Mouse (Mus musculus) hindbrain, embryonic 10.5 days (tissue): ENCODE measurements at regions not wholly inside any gene's neighbourhood (a gene's known extent, or its start where the extent isn't known, plus 50 kb on each side); places are given as distances from the start of the nearest gene placed in this dataset.

ENCODE experiments used
- DNase-seq: peaks from one replicate; pipeline ENCODE4 v3.0.0-alpha.2; 2017; ENCODE audit warnings: low spot score
- H3K27ac ChIP-seq: fragments of 300-500 bp; sonication (generic); 2 replicates; pipeline ENCODE4 v1.5.1; 2016; ENCODE audit warnings: mild to moderate bottlenecking, moderate library complexity
- H3K27me3 ChIP-seq: fragments of 300-500 bp; sonication (generic); 2 replicates; pipeline ENCODE4 v1.6.1; 2016; ENCODE audit warnings: mild to moderate bottlenecking; ENCODE audit not compliant: poor library complexity, insufficient read depth, severe bottlenecking
- H3K36me3 ChIP-seq: fragments of 300-500 bp; sonication (generic); 2 replicates; pipeline ENCODE4 v1.6.1; 2016; ENCODE audit warnings: mild to moderate bottlenecking, moderate library complexity
- H3K4me1 ChIP-seq: fragments of 300-500 bp; sonication (generic); replicated peaks from 2 replicates; pipeline ENCODE4 v1.6.1; 2016; ENCODE audit warnings: mild to moderate bottlenecking
- H3K4me3 ChIP-seq: fragments of 300-500 bp; sonication (generic); 2 replicates; pipeline ENCODE4 v1.5.1; 2016; ENCODE audit warnings: mild to moderate bottlenecking, moderate library complexity
- H3K9me3 ChIP-seq: fragments of 300-500 bp; sonication (generic); 2 replicates; pipeline ENCODE4 v1.6.1; 2016; ENCODE audit warnings: mild to moderate bottlenecking, moderate library complexity
- WGBS: fragments of 180-500 bp; shearing (Covaris S2); methylation state at CpG from one replicate; pipeline ENCODE4 v1.1.7; 2016; 5-methylcytosine and 5-hydroxymethylcytosine counted together

DNA sequence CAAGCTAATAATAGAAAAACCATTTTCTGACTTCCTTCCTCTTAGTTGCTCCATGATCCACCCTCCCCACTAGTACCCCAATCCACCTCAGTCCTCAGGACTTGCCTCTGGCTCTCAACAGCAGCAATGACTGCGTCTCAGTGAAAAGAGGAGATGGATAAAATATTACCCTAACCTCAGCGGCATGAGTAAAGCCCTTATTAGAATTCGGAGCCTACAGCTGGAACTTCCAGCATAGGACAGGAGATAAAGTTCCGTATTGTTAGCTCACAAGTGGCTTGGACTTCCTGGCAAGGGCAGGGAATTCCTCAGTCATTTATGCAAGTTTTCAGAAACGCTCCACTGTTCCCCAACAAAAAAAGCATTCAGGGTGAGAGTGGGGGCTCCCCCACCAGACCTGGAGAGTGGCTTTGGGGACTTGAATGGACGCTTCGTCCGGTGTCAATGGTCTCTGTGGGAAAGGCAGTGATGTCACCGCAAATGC is 106.2 kb upstream of the Pabpc6 start:
- no peaks in the 10 kb centered on the region for H3K36me3 ChIP-seq
- DNase-seq: peak; percentile 69
- H3K27me3 ChIP-seq: no peaks in the 10 kb centered on the region
- peaks cover 40% of the 10 kb centered on the region for H3K4me1 ChIP-seq
- WGBS: 25% methylated on average over 9 of the region's 9 CpGs
- peak overlapping the region; percentile 16; the same call in 1 of the 2 replicates for H3K4me3 ChIP-seq
- H3K9me3 ChIP-seq: peaks cover 4% of the 10 kb centered on the region; the same call in 1 of the 2 replicates
- peak overlapping the region; percentile 88 for H3K27ac ChIP-seq

- Histone ChIP-seq H3K4me1 (peaks cover 40% of the 10 kb centered on the region), H3K27me3 (no peaks in the 10 kb centered on the region), H3K36me3 (no peaks in the 10 kb centered on the region), H3K27ac (peak overlapping the region; percentile 88), H3K4me3 (no peak overlapping the region), H3K9me3 (peaks cover 4% of the 10 kb centered on the region; the same call in 1 of the 2 replicates)
- no peak for DNase-seq
- WGBS: 74% methylated on average over 11 of the region's 11 CpGs
Measured at GRCm38 (mm10) chr17:9774740-9775629, 105.5 kb upstream of the Pabpc6 start.

DNA sequence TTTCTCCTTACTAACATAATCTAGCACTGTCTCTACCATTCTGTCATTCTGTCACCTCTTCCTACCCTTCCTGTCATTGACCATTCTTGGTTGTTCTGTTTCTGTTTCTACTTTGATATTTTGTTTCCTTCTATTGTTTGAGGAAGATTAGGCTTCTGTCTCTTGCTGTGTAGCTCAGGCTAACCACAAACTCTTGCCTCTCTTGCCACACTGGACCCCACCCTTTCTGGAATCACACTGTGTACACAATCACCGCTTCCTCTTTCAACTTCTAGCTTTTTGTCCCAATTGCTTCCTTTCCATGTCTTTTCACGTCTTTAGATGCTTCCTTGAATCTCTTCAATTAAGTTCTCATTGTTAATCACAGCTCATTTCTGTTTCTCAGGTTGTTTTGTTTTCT is 104.2 kb upstream of the Pabpc6 start:
- H3K27me3 ChIP-seq: no peaks in the 10 kb centered on the region
- H3K27ac ChIP-seq: peak overlapping the region; percentile 88
- 85% methylated on average over 2 of the region's 2 CpGs for WGBS
- H3K9me3 ChIP-seq: no peaks in the 10 kb centered on the region
- no peak overlapping the region for H3K4me3 ChIP-seq
- H3K4me1 ChIP-seq: peaks cover 38% of the 10 kb centered on the region
- H3K36me3 ChIP-seq: no peaks in the 10 kb centered on the region
- DNase-seq: no peak

GRCm38 (mm10) chr17:9768275-9768674 is 98.8 kb upstream of the Pabpc6 start:
- Histone ChIP-seq H3K4me3 (no peak overlapping the region), H3K36me3 (no peaks in the 10 kb centered on the region), H3K27me3 (no peaks in the 10 kb centered on the region), H3K27ac (peak overlapping the region; percentile 14; the same call in 1 of the 2 replicates), H3K4me1 (peaks cover 36% of the 10 kb centered on the region), H3K9me3 (no peaks in the 10 kb centered on the region)
- no peak for DNase-seq

DNA sequence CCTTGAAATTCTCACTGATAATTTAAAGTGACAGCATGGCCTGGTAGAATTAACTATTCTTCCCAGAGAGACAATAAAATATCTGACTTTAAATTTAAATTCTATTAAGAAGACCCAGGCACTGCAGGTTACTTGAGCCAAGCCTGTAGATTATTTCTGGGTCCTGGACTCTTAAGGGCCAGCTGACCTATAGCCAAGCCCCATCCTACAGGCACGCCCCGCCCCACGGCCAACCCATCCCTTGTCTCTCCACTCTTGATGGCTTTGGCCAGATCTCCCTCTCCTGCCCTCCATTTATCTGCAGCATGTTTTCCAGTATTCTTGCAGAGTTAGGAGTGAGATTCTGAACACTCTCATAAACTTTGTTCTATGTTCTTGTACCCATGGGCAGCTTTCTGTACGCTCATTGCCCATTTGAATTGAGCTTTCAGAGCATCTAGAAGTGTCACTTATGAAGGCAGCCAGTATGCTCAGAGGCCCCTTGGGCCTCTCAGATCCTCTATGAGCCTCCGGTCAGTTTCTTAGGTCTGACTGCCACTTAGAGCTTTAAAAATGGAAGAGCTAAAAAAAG is 96.2 kb upstream of the Pabpc6 start:
- H3K4me1 ChIP-seq: peaks cover 57% of the 10 kb centered on the region
- peak overlapping the region; percentile 90 for H3K27ac ChIP-seq

GRCm38 (mm10) chr17:9764701-9765359 is 95.3 kb upstream of the Pabpc6 start:
- WGBS: 2% methylated on average over 22 of the region's 22 CpGs
- peak overlapping the region; percentile 53 for H3K4me3 ChIP-seq
- H3K36me3 ChIP-seq: no peaks in the 10 kb centered on the region
- H3K27me3 ChIP-seq: 0 out of 2 replicates have a peak, but pooled peaks cover 4% of the 10 kb centered on the region
- H3K27ac ChIP-seq: peak overlapping the region; percentile 90
- H3K4me1 ChIP-seq: peaks cover 66% of the 10 kb centered on the region
- DNase-seq: peak; percentile 80
- no peaks in the 10 kb centered on the region for H3K9me3 ChIP-seq

More for the DNA sequence above, 96.2 kb upstream of the Pabpc6 start:
- H3K36me3 ChIP-seq: no peaks in the 10 kb centered on the region
- 0 out of 2 replicates have a peak, but pooled peaks cover 4% of the 10 kb centered on the region for H3K27me3 ChIP-seq
- peak; percentile 33 for DNase-seq
- WGBS: 62% methylated on average over 5 of the region's 5 CpGs
- H3K9me3 ChIP-seq: no peaks in the 10 kb centered on the region
- 0 out of 2 replicates have a peak overlapping the region, but pooled peaks have one; percentile 53 for H3K4me3 ChIP-seq

DNA sequence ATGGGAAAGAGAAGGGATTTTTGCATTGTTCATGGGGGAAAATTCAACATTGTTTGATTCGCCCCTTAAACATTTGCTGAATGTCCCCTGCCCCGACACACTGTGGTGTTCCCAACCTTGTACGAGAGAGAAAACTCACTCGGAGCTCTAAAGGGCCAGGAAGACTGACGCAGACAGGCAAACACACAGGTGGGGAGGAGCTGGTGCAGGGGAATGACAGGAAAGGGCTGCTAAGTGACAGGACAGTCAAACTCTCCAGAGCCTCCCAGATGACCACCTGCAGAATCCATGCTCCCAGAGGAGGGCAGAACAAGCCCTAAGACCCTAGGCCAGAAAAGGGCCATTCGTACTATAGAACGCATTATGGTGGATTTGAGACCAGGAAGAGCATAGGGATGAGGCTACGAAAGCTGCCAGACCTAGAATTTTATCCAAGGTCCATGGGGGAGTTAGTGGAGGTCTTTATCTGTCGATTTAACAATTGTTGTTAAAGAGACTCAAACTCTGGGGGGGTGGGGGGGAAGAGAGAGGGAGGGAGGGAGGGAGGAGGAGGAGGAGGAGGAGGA is 94.6 kb upstream of the Pabpc6 start:
- Histone ChIP-seq H3K4me3 (peak overlapping the region; percentile 53), H3K9me3 (no peaks in the 10 kb centered on the region), H3K27ac (peak overlapping the region; percentile 90), H3K4me1 (peaks cover 72% of the 10 kb centered on the region), H3K36me3 (no peaks in the 10 kb centered on the region), H3K27me3 (0 out of 2 replicates have a peak, but pooled peaks cover 4% of the 10 kb centered on the region)
- DNase-seq: peak; percentile 60
- WGBS: 3% methylated on average over 9 of the region's 9 CpGs

DNA sequence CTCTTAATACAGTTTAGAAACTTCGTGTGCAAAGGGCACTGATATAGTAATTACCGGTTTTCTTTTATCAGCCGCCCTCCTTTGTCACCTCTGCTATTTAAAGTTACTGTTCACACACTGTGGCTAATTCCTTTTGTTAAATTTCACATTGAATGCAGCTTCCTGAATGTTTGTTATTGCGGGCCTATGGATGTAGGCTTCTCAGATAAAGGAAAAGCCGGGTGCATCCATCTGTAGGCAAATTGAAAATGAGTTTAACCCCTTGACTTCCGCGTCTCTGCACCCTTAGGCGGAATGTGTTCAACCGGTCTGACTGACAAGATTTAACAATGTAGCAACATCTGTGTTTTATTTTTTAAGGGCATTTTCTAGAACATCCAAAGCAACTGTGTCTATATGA is 93.6 kb upstream of the Pabpc6 start:
- Histone ChIP-seq H3K27me3 (0 out of 2 replicates have a peak, but pooled peaks cover 4% of the 10 kb centered on the region), H3K36me3 (no peaks in the 10 kb centered on the region), H3K4me3 (peak overlapping the region; percentile 53), H3K27ac (peak overlapping the region; percentile 90), H3K4me1 (peaks cover 78% of the 10 kb centered on the region), H3K9me3 (no peaks in the 10 kb centered on the region)
- 15% methylated on average over 9 of the region's 9 CpGs for WGBS
- peak; percentile 51 for DNase-seq

DNA sequence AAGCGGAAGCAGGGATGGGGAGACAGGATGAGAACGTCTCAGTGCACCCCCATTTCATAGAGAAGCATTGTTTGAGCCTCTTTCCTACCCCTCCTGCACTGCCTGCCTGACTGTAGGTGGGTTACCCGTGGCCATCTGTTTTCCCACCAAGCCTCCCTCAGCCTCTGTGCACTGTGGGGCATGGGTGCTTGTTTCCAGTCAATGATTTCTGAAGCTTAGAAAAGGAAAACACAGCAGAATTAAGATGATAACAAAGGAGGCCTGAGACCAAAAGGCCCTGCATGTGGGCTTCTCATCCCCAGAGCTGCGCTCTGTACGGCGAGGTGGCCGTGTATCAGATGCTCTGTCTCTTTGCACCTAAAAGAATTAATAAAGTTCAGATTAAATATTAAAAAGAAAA is 92.9 kb upstream of the Pabpc6 start:
- H3K36me3 ChIP-seq: no peaks in the 10 kb centered on the region
- H3K4me3 ChIP-seq: no peak overlapping the region
- H3K27me3 ChIP-seq: 0 out of 2 replicates have a peak, but pooled peaks cover 4% of the 10 kb centered on the region
- H3K27ac ChIP-seq: peak overlapping the region; percentile 90
- H3K4me1 ChIP-seq: peaks cover 78% of the 10 kb centered on the region
- no peaks in the 10 kb centered on the region for H3K9me3 ChIP-seq
- 35% methylated on average over 7 of the region's 7 CpGs for WGBS
- DNase-seq: peak; percentile 22

GRCm38 (mm10) chr17:9760706-9761059 is 91.2 kb upstream of the Pabpc6 start:
- Histone ChIP-seq H3K36me3 (no peaks in the 10 kb centered on the region), H3K27me3 (0 out of 2 replicates have a peak, but pooled peaks cover 4% of the 10 kb centered on the region), H3K9me3 (no peaks in the 10 kb centered on the region), H3K4me1 (peaks cover 72% of the 10 kb centered on the region), H3K4me3 (no peak overlapping the region), H3K27ac (peak overlapping the region; percentile 86)
- DNase-seq: no peak
- 92% methylated on average over 2 of the region's 2 CpGs for WGBS

DNA sequence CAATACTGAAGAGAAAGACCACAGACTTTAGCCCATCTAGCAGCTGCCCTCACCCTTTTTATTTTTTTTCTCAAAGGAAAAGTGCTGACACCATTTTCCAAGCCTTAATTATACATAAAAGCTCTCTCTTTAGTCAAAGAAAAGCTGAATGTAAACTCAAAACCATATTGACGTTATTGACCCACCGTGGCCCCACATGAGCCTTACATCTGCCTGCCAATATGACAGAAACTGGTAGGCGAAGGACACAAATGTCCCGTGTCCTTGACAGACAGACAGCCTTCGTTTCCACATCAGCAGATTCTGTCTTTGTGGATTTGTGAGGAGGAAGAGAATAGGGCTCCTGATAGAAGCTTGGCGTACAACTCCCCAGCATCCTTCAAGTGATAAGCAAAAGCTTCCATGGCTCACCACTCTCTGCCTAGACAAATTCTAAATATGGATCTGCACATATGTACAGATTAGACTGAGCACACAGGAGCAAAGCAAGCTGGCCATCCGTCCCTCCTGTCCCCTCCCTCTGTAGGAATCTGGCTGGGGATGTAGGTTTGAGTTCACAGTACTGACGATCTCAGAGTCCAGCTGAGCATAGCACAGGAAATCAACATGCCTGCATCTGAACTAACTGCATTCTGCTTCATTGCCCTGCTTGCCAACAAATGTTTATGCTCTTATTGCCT is 90.6 kb upstream of the Pabpc6 start:
- H3K27ac ChIP-seq: peak overlapping the region; percentile 86
- peaks cover 67% of the 10 kb centered on the region for H3K4me1 ChIP-seq
- WGBS: 55% methylated on average over 8 of the region's 8 CpGs

GRCm38 (mm10) chr17:9759421-9759852 is 89.9 kb upstream of the Pabpc6 start:
- Histone ChIP-seq H3K27ac (peak overlapping the region; percentile 86), H3K4me1 (peaks cover 60% of the 10 kb centered on the region), H3K27me3 (0 out of 2 replicates have a peak, but pooled peaks cover 4% of the 10 kb centered on the region), H3K9me3 (no peaks in the 10 kb centered on the region), H3K36me3 (no peaks in the 10 kb centered on the region), H3K4me3 (peak overlapping the region; percentile 13; the same call in 1 of the 2 replicates)
- peak; percentile 63 for DNase-seq
- 15% methylated on average over 7 of the region's 7 CpGs for WGBS

More for the DNA sequence above, 90.6 kb upstream of the Pabpc6 start:
- Histone ChIP-seq H3K36me3 (no peaks in the 10 kb centered on the region), H3K9me3 (no peaks in the 10 kb centered on the region), H3K4me3 (peak overlapping the region; percentile 13; the same call in 1 of the 2 replicates), H3K27me3 (0 out of 2 replicates have a peak, but pooled peaks cover 4% of the 10 kb centered on the region)
- no peak for DNase-seq
